Mouse (Mus musculus) cerebellum, adult (tissue): ENCODE results near the gene Dtd2.

Source experiments
- ATAC-seq: cut with Nextera tagmentation; 2 replicates; pipeline ENCODE4 v1.9.2; 2017; ENCODE audit warnings: mild to moderate bottlenecking, moderate library complexity, mixed read lengths; ENCODE audit not compliant: insufficient number of reproducible peaks, low FRiP score, low TSS enrichment

Gene Dtd2

GRCm38 (mm10) chr12:51988536-51988935 lies 17.8 kb downstream of the Dtd2 start:
- ATAC-seq, result no peak

- ATAC-seq, result peak; percentile 61
These were observed 20.5 kb downstream of the Dtd2 start for GRCm38 (mm10) chr12:51985826-51986225.

GRCm38 (mm10) chr12:51985163-51985748 lies 21.0 kb downstream of the Dtd2 start:
- no peak for ATAC-seq

GRCm38 (mm10) chr12:51983625-51984024 lies 22.7 kb downstream of the Dtd2 start:
- no peak for ATAC-seq

- ATAC-seq, result 0 out of 2 replicates have a peak, but pooled peaks have one; percentile 42
These were observed 29.8 kb downstream of the Dtd2 start for GRCm38 (mm10) chr12:51976531-51976930.

GRCm38 (mm10) chr12:51974381-51974780 lies 31.9 kb downstream of the Dtd2 start:
- ATAC-seq, result no peak

GRCm38 (mm10) chr12:51972269-51973065 lies 33.8 kb downstream of the Dtd2 start:
- ATAC-seq, result no peak

GRCm38 (mm10) chr12:51971070-51971664 lies 35.1 kb downstream of the Dtd2 start, which contains the start of gene Heatr5a:
Gene Heatr5a, minus strand, starts transcription at chr12:51971321.
- ATAC-seq, result peak; percentile 94

GRCm38 (mm10) chr12:51970352-51971069 lies 35.8 kb downstream of the Dtd2 start:
- ATAC-seq, result no peak; the same call in 1 of the 2 replicates

- ATAC-seq, result no peak
These were observed 36.4 kb downstream of the Dtd2 start for GRCm38 (mm10) chr12:51969876-51970275.

GRCm38 (mm10) chr12:51969092-51969491 lies 37.2 kb downstream of the Dtd2 start:
- no peak for ATAC-seq

- no peak for ATAC-seq
These were observed 38.2 kb downstream of the Dtd2 start for GRCm38 (mm10) chr12:51967915-51968595.

- ATAC-seq, result no peak
These were observed 48.7 kb downstream of the Dtd2 start for GRCm38 (mm10) chr12:51957626-51958025.

GRCm38 (mm10) chr12:51952309-51952708 lies 54.0 kb downstream of the Dtd2 start:
- no peak for ATAC-seq

GRCm38 (mm10) chr12:51947498-51947945 lies 58.8 kb downstream of the Dtd2 start:
- no peak for ATAC-seq

GRCm38 (mm10) chr12:51945331-51945730 lies 61.0 kb downstream of the Dtd2 start:
- no peak for ATAC-seq

GRCm38 (mm10) chr12:51939848-51940247 lies 66.5 kb downstream of the Dtd2 start:
- ATAC-seq, result no peak
